Mouse (Mus musculus): ENCODE measurements around the gene Gm10518.
A peak's percentile ranks its signal among the peaks of the same experiment; 100 is the strongest.
"Not testable (repeated sequence)": the region's sequence is repeated elsewhere in the genome, so short reads cannot be mapped to it uniquely, and the experiment has no call there.

Gene Gm10518

GRCm38 (mm10) chr1:179802610-179803512 is at the start of gene Gm10518:
TSS of gene Gm10518 (plus strand) at chr1:179803376.
- DNase-seq (ENCODE audit: low spot score) = peak; percentile 56

- no peak for DNase-seq (ENCODE audit: low spot score)
Observed at GRCm38 (mm10) chr1:179756477-179756876, 46.7 kb upstream of the Gm10518 start.

GRCm38 (mm10) chr1:179760086-179760485 is 43.1 kb upstream of the Gm10518 start:
- DNase-seq (ENCODE audit: low spot score) = no peak

GRCm38 (mm10) chr1:179760553-179760952 is 42.6 kb upstream of the Gm10518 start:
- no peak for DNase-seq (ENCODE audit: low spot score)

GRCm38 (mm10) chr1:179776831-179777230 is 26.3 kb upstream of the Gm10518 start:
- peak; percentile 39 for DNase-seq (ENCODE audit: low spot score)

- no peak for DNase-seq (ENCODE audit: low spot score)
Observed at GRCm38 (mm10) chr1:179784098-179784497, 19.1 kb upstream of the Gm10518 start.

GRCm38 (mm10) chr1:179785502-179785901 is 17.7 kb upstream of the Gm10518 start:
- no peak for DNase-seq (ENCODE audit: low spot score)

- no peak for DNase-seq (ENCODE audit: low spot score)
Observed at GRCm38 (mm10) chr1:179787281-179787680, 15.9 kb upstream of the Gm10518 start.

- no peak for DNase-seq (ENCODE audit: low spot score)
Observed at GRCm38 (mm10) chr1:179798794-179799193, 4.4 kb upstream of the Gm10518 start.

- peak; percentile 99 for DNase-seq (ENCODE audit: low spot score)
Observed at GRCm38 (mm10) chr1:179803513-179804139, 450 bp downstream of the Gm10518 start, which contains the start of gene Ahctf1. TSS of gene Ahctf1 (minus strand) at chr1:179803680.

- no peak for DNase-seq (ENCODE audit: low spot score)
Observed at GRCm38 (mm10) chr1:179804140-179804881, 1.1 kb downstream of the Gm10518 start.

GRCm38 (mm10) chr1:179805751-179806150 is 2.6 kb downstream of the Gm10518 start:
- DNase-seq (ENCODE audit: low spot score) = no peak

GRCm38 (mm10) chr1:179807468-179807867 is 4.3 kb downstream of the Gm10518 start:
- DNase-seq (ENCODE audit: low spot score) = no peak

- no peak for DNase-seq (ENCODE audit: low spot score)
Observed at GRCm38 (mm10) chr1:179808300-179808699, 5.1 kb downstream of the Gm10518 start.

- no peak for DNase-seq (ENCODE audit: low spot score)
Observed at GRCm38 (mm10) chr1:179813385-179813784, 10.2 kb downstream of the Gm10518 start.

GRCm38 (mm10) chr1:179814616-179815015 is 11.4 kb downstream of the Gm10518 start:
- no peak for DNase-seq (ENCODE audit: low spot score)

- not testable (repeated sequence) for DNase-seq (ENCODE audit: low spot score)
Observed at GRCm38 (mm10) chr1:179818490-179819278, 15.5 kb downstream of the Gm10518 start.

GRCm38 (mm10) chr1:179824549-179824948 is 21.4 kb downstream of the Gm10518 start:
- no peak for DNase-seq (ENCODE audit: low spot score)

GRCm38 (mm10) chr1:179828051-179828450 is 24.9 kb downstream of the Gm10518 start:
- no peak for DNase-seq (ENCODE audit: low spot score)

GRCm38 (mm10) chr1:179828900-179829299 is 25.7 kb downstream of the Gm10518 start:
- DNase-seq (ENCODE audit: low spot score) = no peak

GRCm38 (mm10) chr1:179832710-179833240 is 29.6 kb downstream of the Gm10518 start:
- no peak for DNase-seq (ENCODE audit: low spot score)
